Mouse (Mus musculus) cortical plate, adult 2 months (tissue): ENCODE measurements around the gene Gm16253.

Source experiments
- CTCF ChIP-seq: fragments of 200-500 bp; IDR thresholded peaks from 2 replicates; pipeline ENCODE4 v1.5.1; 2011; ENCODE audit warnings: mild to moderate bottlenecking, control low read depth, low read length; ENCODE audit not compliant: insufficient read depth; ENCODE audit errors: extremely low read depth
- POLR2A ChIP-seq: fragments of 200-500 bp; IDR thresholded peaks from 2 replicates; pipeline ENCODE4 v1.6.1; 2011; ENCODE audit warnings: mild to moderate bottlenecking, low read length, control low read depth; ENCODE audit not compliant: insufficient read depth; ENCODE audit errors: extremely low read depth

DNA sequence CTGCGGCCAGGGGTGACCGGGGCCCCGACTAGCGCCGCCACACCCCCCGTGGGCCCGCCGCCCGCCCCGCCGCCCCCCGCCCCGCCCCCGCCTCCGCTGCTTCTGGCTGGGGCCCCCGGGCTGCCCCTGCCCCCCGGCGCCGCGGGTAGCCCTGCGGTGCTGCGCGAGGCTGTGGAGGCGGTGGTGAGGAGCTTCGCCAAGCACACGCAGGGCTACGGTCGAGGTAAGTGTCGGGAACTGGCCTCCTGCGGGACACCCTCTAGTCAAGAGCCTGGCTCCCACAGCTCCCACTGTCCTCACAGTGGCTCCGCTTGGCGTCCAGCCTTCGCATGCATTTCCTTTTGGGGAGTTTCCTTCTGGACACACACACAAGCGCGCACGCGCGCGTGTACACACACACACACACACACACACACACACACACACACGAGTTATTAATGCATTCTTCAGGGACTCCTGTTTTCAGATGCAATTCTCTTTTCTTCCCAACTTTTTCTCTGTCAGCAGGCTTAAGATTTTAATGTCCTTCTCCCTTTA is 24.5 kb downstream of the Gm16253 start:
- TF ChIP-seq POLR2A: peak; percentile 62; the same call in 1 of the 2 replicates
- no peak for TF ChIP-seq CTCF
